Mouse (Mus musculus): ENCODE measurements around the gene Tle3. TPM values are rescaled to one million over a fixed set of nuclear protein-coding genes. Genes with fewer than 3 reads are reported as not detected.

Gene Tle3
- polyA plus RNA-seq, 2 experiments, result 45.1 to 113 TPM

DNA sequence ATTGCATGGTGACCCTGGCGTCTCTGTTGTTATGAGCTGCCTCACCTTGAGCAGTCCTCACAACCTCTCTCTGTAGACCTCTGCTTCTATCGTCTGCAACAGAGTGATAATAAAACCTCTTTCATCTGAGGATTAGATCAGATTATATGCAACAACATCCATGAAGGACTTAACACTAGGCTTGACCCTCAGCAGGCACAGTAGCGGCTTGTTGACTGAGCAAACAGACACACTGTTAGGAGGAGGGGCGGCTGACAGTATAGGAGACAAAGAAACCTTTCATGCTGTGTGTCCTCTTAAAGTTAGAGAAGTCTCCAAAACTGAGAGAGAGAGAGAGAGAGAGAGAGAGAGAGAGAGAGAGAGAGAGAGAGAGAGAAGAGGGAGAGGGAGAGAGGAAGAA is 89.7 kb downstream of the Tle3 start:
- Histone ChIP-seq H3K4me3 (replicated peaks; ENCODE audit: low read length) (no peak overlapping the region), H3K4me2 (replicated peaks; ENCODE audit: low read depth, low read length, severe bottlenecking) (no peak overlapping the region), H3K27me3 (ENCODE audit: control insufficient read depth, insufficient read depth, low read length) (no peaks in the 10 kb centered on the region), H3K27ac (replicated peaks; ENCODE audit: low read depth, low read length) (no peak overlapping the region), H3K36me3 (ENCODE audit: control insufficient read depth, insufficient read depth, low read length) (no peaks in the 10 kb centered on the region), H3K9me3 (ENCODE audit: control insufficient read depth, low read length) (no peaks in the 10 kb centered on the region; the same call in 1 of the 2 replicates), H3K4me1 (ENCODE audit: control insufficient read depth, insufficient read depth, low read length) (no peaks in the 10 kb centered on the region; the same call in 1 of the 2 replicates), H3K9ac (ENCODE audit: low read depth, low read length, severe bottlenecking) (no peak overlapping the region)
- WGBS, result 43% methylated on average over 4 of the region's 4 CpGs
- no peak for TF ChIP-seq POLR2A (IDR thresholded peaks at IDR 0.05; ENCODE audit: borderline replicate concordance, extremely low read depth, insufficient read depth, insufficient read length)
- ATAC-seq (ENCODE audit: low FRiP score, low read depth) (no peak), DNase-seq (ENCODE audit: low spot score) (no peak)

DNA sequence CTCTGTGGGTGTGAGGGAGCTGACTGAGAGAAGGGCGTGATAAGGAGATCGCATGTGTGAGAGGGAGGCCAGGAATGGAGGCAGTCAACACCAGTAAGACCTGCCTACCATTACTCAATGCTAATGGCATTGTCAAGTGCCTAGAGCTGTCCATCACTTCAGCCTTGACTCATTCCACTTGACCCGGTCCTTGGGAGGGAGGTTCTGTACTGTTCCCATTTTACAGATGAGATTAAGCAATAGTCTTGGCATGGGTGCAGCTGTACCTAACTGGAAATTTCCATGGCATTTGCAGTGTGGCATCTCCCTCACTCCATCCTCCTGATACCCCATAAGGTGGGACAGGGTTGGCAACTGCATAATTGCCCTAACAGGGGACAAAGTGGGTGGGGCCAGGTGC is 95.3 kb downstream of the Tle3 start:
- DNase-seq (ENCODE audit: low spot score), result no peak
- Histone ChIP-seq H3K4me3 (replicated peaks; ENCODE audit: low read length) (no peak overlapping the region), H3K9me3 (ENCODE audit: control insufficient read depth, low read length) (no peaks in the 10 kb centered on the region; the same call in 1 of the 2 replicates), H3K36me3 (ENCODE audit: control insufficient read depth, insufficient read depth, low read length) (no peaks in the 10 kb centered on the region), H3K4me2 (replicated peaks; ENCODE audit: low read depth, low read length, severe bottlenecking) (no peak overlapping the region), H3K27ac (replicated peaks; ENCODE audit: low read depth, low read length) (no peak overlapping the region), H3K27me3 (ENCODE audit: control insufficient read depth, insufficient read depth, low read length) (no peaks in the 10 kb centered on the region), H3K4me1 (ENCODE audit: control insufficient read depth, insufficient read depth, low read length) (no peaks in the 10 kb centered on the region), H3K9ac (ENCODE audit: low read depth, low read length, severe bottlenecking) (no peak overlapping the region)
- ATAC-seq (ENCODE audit: low FRiP score, low read depth), result no peak
- WGBS, result 89% methylated on average over 3 of the region's 3 CpGs
- no peak for TF ChIP-seq POLR2A (IDR thresholded peaks at IDR 0.05; ENCODE audit: borderline replicate concordance, extremely low read depth, insufficient read depth, insufficient read length)
